Mouse (Mus musculus) erythroblast, adult 5-6 weeks (primary cell): Measurements from ENCODE around the gene Kirrel. TPM values are rescaled to one million over a fixed set of nuclear protein-coding genes. Genes with fewer than 3 reads are reported as not detected.
"Not testable (repeated sequence)": the region's sequence is repeated elsewhere in the genome, so short reads cannot be mapped to it uniquely, and the experiment has no call there.

Experiments used
- ATAC-seq: replicated peaks from 2 replicates; pipeline ENCODE4 v1.8.0; 2016; ENCODE audit warnings: moderate number of reproducible peaks, mild to moderate bottlenecking, moderate TSS enrichment, inconsistent platforms; ENCODE audit not compliant: poor library complexity, low FRiP score, severe bottlenecking
- total RNA-seq, 2 experiments: library from RNA; stranded (forward) in 1 of 2; stranded (reverse) in 1 of 2; fragments of 150-400 nt in 1 of 2; fragments of 200-764, 138-1000 nt in 1 of 2; gene quantifications; 2 replicates each; pipeline versions ENCODE4 v1.2.3 to v1.2.4; 2015 to 2017; ENCODE audit warnings: low replicate concordance in 2 of 2

The Kirrel gene
- total RNA-seq, 2 experiments from 2014 or later, result not detected

DNA sequence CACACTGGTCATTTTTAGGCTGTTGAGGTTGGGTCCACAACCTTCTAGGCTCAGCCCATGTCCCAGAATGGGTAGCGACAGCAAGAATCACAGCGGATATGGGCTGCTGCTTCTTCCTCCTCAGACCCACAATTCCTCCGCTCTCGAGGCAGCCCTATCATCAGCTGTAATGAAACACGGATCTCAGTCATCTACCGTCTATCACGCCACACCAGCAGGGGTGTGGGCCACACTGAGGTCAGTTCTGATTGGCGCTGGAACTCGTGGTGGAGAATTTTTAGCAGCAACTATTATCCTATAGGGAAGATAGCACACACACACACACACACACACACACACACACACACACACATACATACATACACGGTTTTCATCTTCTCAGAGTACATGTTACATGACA, 25.1 kb downstream of the Kirrel start:
- ATAC-seq, result no peak

DNA sequence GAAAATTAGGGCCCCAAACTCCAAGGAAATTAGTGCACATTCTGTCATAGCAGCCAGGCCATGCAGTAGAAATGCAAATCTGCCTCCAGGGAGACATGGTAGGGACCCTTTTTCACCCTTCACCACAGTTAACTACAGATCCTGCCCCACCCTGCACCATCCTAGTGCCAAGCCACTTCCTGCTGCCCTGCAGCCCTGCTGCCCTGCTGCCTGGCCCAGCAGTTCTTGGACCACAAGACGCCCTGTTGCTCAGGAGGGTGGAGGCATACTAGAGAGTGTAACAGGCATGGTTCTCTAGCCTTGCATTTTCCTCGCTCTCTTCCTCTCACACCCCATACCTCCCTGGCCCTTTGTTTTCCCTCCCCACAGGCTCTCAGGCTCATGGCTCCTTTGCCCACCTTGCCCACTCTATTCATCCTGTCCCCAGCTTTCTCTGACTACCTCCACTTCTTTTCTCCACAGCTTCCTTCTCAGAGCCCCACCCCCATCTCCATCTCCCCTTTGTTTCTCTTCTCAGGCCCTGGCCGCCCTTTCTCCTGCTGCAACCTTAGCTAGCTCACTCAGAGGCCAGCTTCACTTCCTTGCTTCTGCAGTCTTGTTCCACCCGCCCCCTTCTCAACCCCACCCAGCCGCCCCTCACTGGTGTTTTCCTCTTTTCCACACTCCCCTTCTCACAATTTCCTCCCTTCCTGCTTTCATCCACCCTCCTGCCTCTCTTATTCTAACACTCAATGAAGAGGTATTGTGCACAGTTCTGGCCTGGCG, 29.9 kb downstream of the Kirrel start:
- no peak for ATAC-seq

DNA sequence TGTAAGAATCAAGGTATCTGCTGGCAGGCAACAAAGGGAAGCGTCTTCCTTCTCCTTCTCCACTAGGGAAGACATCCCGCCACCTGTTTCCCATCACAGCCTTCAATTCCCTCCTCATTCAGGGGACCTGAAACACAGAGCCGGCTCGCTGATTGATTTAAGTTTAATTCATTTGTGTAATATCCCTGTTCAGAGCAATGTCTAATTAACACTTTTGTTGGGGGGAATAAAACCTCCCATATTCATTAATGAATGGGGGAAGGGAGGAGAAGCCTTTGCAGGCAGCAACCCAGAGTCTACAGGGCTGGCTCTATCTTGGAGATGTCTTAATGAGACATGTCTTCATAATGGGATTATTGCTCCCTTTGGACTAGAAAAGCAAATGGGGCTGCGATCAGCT, 34.3 kb downstream of the Kirrel start:
- ATAC-seq, result no peak

DNA sequence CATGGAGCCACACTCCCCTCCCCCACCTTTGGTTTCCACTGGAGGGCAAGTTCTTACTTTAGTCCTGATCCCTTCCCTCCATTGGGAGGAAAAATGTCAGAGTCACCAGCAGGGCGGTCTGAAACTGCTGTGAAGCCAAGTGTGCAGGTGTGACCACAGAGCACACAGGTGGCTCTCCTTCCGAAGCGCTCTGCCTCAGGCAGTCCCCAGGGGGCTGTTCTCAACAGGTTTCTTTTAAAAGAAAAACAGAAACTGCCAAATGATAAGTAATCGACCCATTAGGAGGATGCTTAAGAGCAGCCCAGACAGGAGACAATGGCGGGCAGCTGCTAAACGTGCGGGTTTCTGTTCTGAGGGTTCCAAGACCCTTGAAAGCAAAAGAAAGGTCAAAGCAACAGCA, 37.8 kb downstream of the Kirrel start:
- ATAC-seq, result no peak

DNA sequence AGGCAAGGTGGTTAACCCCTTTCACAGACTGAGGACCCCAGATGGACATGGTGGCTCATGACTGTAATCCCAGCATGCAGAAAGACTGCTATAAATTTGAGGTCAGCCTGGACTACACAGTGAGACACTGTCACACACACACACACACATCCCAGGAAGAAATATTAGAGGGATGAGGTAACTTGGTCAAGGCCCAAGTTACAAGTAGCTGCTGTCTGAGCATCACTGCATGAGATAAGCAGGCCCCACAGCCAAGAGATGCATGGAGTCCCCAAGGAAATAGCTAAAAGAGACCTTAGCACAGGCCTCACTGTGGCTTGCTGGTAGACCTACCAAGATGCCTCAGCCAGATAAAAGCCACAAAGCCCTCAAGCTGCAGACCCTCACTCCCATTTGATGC, 39.6 kb downstream of the Kirrel start:
- no peak for ATAC-seq

DNA sequence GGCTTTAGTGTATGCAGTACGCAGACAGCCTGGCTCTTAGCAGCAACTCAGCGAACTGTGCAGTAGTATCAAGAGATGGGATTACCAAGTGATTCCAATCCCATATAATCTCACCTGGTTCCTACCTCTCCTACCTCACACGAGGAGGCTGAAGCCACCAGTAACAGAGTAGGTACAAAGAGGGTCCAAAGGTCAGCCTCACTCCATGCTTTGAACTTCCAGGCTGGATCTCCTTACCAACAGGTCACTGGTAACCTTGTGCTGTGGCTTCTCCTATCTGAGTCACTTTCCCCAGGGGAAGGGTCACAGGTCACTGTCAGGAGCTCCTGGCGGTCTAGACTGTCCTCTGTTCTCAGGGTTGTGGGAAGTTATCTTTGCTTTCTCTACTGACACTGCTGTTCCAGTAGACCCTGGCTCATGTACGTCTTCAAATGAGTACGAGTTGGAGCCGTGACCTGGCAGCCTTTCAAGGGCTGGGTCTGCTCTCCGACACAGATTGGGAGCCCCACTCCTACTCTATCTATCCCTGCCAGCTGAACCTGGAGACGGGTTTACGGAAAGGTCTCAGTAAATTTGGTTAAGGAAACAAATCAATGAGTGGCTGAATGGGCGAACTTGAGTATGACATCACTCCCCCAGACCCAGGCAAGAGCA, 42.7 kb downstream of the Kirrel start:
- ATAC-seq, result no peak

DNA sequence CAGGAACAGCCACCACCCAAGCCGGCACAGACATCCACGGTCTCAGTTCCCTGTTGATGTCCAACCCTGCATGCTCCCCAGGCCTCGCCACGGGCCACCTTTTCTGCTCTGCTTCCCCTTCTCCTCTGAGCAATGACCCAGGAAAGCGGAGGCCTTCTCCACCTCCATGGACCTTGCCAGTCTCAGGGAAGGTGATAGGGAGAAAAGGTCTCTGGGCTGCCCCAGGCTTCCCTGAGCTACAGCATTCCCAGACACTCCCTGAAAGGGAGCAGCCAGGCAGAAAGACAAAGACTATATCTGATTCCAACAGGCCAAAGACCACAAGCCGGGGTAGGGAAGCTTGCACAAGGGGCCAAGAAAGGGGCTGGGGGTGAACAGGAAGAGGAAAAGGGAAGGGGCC, 43.6 kb downstream of the Kirrel start:
- ATAC-seq, result no peak

DNA sequence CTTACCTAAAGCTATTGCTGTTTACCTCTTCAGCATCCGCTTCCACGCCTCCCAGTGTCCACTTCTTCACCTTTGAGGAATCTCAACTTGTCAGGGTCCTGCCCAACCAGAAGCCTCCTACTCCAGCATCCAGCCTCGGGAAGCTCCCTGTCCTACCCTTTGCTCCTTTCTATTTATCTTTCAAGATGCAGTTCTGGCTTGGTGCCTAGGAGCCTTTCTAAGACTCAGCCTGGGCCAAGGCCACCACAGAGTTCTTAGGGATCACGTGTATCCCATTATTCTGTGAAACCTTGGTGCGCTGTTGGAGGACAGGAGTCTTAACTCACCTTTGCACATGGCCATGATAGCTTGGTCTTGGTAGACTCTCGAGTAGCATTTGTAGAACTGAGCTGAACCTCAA, 50.8 kb downstream of the Kirrel start:
- ATAC-seq, result no peak

DNA sequence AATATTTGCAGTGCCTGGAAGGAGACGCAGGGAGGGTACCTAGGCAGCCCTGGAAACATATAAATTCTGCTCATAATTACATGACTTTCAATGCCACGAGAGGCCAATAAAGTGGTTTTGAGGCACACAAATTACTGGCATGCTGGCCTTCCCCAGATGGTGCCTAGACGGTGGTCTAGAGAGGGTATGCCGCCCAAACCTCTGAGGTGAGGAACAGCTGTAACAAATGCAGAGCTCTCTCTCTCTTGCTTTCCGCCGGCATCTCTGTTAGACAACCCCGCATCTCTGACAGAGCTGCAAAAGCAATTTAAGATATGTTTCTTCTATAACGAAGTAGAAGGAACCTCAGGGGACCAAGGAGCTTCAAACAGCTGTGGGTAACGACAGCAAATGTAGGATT, 56.3 kb downstream of the Kirrel start:
- no peak for ATAC-seq

DNA sequence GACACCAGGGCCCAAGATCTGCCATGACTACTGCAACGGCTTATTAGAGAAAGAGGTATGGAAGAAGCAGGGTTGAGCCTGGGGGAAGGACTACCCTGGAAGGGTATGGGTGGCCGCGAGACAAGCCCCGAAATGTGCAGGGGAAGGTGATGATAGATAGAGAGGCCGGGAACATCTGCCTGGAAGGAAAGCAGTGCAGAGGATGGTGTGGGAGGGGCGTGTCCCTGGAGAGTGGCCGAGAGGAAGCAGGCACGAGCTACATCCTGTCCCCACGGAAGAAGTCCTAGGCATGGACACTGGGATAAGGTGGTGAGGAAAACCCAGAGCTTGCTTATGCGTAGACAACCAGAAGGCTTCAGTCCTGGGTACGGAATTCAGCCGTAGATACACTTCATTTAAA, 56.9 kb downstream of the Kirrel start:
- ATAC-seq, result no peak

DNA sequence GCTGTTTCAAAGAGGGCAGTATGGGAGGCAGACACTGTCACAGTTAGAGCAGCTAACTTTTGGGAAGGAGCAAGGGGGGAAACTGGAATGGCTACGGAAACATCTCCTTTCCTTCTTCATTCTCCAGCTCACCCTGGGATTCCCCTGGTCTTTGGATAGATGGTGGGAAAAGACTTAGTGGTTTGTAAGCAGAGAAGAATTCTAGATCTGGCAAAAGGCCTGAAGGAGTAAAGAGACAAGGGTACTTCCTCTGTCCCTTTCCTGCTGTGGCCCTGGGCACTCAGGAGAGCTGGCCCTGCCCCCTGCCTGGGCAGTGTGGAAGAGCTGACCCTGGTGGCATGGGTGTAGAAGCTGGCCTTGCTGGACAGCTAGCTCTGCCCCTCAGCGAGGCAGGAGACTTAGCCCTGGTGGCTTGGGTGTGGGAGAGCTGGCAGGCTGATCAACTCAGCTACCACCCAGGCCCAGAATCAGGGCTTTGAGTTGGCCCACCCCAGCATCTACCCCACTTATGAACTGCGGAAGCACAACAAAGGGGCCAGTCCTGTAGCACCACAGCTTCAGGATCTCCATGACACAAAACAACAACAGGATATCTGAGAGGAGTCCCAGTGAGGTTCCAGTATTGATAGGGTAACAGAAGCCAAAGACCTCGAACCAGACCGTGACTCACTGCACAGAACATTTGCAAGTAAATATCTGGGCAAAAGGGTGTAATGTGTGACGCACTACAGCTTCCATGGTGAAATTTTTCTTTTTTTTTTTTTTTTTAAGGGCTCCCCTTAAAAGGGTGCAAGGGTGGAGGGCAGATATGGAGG, 58.6 kb downstream of the Kirrel start:
- no peak for ATAC-seq

DNA sequence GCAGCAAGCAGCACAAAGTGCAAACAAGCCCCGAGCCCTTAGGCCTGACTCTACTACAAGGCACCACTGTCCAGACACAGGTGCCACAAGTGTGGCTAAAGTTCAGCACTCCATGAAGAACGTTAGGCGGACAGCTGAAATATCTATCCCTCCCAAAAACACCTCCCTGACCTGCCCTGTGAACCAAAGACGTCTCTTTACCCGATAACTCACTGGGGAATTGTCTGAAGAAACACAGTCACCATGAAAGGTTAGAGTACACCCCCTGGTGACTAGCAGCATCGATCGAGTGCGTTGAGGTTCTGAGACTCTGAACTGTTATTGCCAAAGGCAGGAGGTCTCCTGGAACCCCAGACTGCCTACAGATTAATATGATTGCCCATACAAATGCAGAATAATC, 59.3 kb downstream of the Kirrel start:
- no peak for ATAC-seq

DNA sequence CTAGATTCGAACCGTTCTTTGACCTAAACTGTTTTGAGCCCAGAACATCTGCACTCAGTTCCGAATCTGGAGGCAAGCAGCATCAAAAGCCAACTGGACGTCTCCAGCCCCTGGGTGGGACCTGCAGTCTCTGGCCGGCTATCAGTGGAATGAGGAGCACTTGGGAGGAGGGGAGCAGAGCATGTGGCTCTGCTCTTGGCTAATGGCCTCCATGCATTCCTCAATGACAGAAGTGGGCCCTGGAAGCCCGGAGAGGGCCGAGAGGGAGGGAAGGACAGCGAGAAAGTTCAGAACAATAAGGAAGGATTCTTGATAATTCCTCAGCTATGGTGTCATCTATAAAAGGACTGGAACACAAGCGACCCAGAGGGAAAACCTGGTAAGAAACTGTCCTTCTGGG, 59.7 kb downstream of the Kirrel start:
- no peak for ATAC-seq

DNA sequence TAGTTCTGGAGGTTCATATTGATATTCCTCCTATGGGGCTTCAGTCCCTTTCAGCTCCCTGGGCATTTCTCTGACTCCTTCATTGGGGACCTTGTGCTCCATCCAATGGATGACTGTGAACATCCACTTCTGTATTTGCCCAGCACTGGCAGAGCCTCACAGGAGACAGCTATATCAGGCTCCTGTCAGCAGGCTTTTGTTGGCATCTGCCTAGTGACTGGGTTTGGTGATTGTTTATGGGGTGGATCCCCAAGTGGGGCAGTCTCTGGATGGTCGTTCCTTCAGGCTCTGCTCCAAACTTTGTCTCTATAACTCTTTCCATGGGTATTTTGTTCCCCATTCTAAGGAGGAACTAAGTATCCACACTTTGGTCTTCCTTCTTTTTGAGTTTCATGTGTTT, 60.7 kb downstream of the Kirrel start:
- ATAC-seq, result not testable (repeated sequence)

DNA sequence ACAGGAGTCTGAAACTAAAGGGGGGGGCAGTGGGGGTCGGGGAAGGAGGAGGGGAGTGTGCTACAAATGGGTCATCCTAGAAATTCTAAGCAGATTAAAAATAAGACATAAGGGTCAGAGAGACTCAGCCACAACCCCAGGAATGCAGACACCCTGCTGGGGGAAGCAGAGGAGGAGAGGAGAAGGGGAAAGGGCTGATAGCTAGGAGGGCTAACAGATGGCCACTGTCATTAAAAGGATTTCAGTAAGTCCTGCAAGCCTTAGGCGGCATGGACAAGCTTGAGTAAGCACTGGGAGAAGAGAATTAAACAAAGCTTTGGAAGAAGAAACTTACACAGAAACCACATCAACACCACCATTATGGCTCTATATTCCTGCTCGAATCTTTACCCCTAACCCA, 62.3 kb downstream of the Kirrel start:
- no peak for ATAC-seq

DNA sequence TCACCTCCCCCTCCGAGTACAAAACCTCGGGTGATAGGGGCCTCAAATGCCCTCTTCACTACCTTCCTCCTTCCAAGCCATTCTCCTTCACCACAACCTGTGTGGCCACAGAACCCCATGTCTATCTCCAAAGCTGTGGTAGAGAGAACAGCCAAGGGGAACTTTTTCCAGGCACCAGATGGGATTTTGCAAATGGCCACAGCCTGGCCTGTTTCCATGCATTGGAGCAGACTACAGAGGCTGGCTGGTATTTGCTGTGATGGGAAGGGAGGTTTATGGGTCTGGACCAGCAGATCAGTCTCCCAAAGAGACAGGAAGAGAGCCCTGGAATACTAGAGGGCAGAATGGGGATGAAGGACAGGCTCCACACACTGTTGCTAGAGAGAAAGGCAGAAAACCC, 69.7 kb downstream of the Kirrel start:
- ATAC-seq, result no peak

DNA sequence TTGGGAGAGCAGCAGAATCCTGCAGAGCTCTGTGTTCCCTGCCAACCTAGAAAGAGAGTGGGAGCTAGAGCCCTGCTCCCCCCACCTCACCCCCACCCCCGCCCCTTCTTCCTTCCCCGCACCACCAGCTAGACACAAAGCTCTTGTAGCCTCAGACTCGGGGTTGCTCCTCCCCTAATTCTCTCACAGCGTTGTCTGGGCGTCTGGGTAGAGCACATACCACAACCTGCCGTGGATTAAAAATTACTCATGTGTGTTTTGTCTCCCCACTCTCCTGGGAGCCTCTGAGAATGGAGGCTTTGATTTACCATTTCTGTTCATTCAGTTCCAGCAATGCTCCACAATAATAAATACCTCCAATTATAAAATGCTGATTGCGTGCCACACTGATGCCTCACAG, 72.2 kb downstream of the Kirrel start:
- ATAC-seq, result no peak

DNA sequence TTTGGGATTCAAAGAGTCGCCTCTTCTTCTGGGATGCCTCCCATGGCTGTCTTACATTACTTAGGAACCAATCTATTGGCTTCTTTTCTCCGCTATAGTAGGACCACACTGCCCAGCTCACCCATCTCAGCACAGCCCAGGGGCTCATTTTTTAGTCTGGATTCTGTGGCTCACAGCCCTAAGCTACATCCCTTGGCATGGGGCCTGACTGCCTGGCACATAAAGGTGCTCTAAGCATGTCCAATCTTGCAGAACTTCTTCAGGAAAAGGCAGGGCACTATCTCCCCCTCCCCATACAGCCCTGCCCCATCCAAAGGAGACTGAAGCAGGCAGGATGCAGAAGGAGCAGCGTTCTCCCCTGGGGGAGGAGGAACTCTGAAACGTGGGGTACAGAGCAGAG, 73.6 kb downstream of the Kirrel start:
- no peak for ATAC-seq

DNA sequence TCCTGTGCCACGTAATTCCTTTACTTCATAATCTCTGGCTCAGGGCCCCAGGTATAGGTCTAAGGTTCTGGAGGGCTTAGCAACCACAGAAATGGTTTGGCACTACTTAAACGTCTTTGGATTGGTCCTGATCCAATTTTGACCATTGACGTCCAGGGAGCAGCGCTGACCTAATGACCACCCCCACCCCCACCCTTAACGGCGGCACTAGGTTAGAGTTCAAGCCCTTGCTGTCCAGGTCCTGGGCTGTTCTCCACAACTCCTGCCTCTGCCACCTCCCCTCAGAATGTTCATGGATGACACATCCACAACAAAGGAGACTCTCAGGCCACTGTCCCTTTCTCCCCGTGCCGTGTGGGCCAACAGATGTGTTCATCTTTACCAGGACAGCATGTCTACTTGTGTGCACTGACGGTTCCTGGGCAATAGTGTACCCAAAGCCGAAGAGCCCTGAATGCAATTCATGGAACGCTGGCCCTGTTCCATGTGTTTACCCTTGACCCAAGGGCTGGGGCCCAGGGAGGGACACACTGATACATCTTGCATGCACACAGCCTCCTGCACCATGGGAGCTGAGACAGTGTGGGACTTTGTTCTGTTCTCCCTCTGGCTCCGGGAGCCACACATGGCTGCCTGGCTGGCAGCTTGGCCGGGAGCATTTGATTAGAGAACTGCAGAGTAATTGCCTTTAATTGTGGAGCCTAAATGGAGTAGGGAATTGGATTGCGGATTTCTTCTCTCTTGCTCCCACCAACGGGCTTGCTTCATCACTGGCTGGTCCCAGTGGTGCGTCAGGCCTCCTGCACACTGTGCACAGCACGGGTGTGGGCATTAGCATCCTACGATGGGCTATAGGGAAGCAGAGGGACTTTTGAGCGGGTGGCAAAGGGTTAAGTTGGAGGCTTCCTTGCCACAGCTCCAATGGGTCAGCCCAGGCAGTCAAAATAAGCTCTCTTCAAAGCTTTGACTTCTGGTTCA, 76.3 kb downstream of the Kirrel start:
- ATAC-seq, result no peak

DNA sequence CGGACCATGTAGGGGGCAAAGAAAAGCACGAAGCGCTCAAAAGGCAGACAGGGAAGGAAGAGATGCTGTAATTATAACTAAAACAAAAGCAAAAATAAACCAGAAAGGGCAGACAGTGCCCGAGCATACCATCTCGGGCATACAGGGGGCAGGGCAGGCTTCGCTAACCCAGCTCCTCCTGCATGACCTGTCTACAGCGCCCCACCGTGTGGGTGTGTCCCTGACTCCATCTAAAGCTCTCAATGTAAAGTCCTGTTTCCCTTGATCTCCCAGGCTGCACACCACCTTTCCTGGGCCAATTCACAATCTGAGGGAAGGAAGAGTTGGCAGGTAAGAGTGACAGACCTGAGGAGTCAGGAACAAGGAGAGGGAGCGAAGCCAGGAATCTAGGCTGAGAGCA, 77.3 kb downstream of the Kirrel start:
- no peak for ATAC-seq
